27 mouse cellular contexts compared by ENCODE assay signal in the genomic region with DNA sequence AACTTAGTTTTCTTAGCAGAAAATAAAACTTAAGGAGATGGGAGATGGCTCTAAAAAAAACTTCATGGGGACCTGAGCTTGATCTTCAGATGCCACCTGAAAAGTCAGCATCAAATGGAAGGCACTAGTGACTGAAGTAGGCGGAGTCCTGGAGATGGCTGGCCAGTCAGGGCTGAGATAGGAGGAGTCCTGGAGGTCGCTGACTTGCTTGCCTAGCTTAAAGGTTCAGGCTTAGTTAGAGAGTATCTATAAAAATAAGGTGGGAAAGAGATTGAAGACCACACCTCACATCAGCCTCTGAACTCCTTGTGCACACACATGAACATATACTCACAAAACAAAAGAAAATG. TPM values are rescaled to one million over a fixed set of nuclear protein-coding genes. Genes with fewer than 3 reads are reported as not detected.
DNase-seq lines count a peak whose midpoint lies in the region; ATAC-seq and TF ChIP-seq lines count a peak whose summit lies in the region.
"Had no signal": no experiment of that assay in that cellular context is flagged by ENCODE, and none has a peak within 500 bp of the region (broad histone marks: within the 10 kb centered on the region; RNA-seq: fewer than 3 reads in every experiment).

No protein-coding gene starts in this region.

- H3K9me3 ChIP-seq in heart, embryonic 16.5 days (replicated peaks; ENCODE audit: control insufficient read depth, low read length): no peaks in the 10 kb centered on the region
- no peaks in the 10 kb centered on the region for H3K9me3 ChIP-seq in liver, embryonic 16.5 days (replicated peaks; ENCODE audit: control insufficient read depth, low read length)
- no peaks in the 10 kb centered on the region for H3K9me3 ChIP-seq in intestine, postnatal 0 days (ENCODE audit: control insufficient read depth)
- no peaks in the 10 kb centered on the region for H3K9me3 ChIP-seq in midbrain, embryonic 15.5 days
- H3K9me3 ChIP-seq: embryonic facial prominence, embryonic 13.5 days; G1E; limb, embryonic 12.5 days; neural tube, embryonic 15.5 days had no signal

- peak overlapping the region; percentile 44 for H3K27ac ChIP-seq in heart, embryonic 16.5 days (ENCODE audit: low read length)
- H3K27ac ChIP-seq in liver, embryonic 16.5 days (ENCODE audit: low read length): no peak overlapping the region
- no peak overlapping the region for H3K27ac ChIP-seq in intestine, postnatal 0 days (ENCODE audit: low read depth, low read length)
- no peak overlapping the region for H3K27ac ChIP-seq in midbrain, embryonic 15.5 days
- H3K27ac ChIP-seq: embryonic facial prominence, embryonic 13.5 days; hindbrain, embryonic 14.5 days; limb, embryonic 12.5 days; neural tube, embryonic 15.5 days had no signal

- no peaks in the 10 kb centered on the region for H3K27me3 ChIP-seq in heart, embryonic 16.5 days (ENCODE audit: control insufficient read depth, insufficient read depth, low read length)
- no peaks in the 10 kb centered on the region for H3K27me3 ChIP-seq in liver, embryonic 16.5 days (ENCODE audit: control insufficient read depth, insufficient read depth, low read depth, low read length)
- H3K27me3 ChIP-seq in intestine, postnatal 0 days (replicated peaks; ENCODE audit: control insufficient read depth, insufficient read depth, low read length): no peaks in the 10 kb centered on the region
- H3K27me3 ChIP-seq in midbrain, embryonic 15.5 days (replicated peaks): no peaks in the 10 kb centered on the region
- H3K27me3 ChIP-seq: CH12.LX; embryonic facial prominence, embryonic 13.5 days; limb, embryonic 12.5 days; neural tube, embryonic 15.5 days had no signal

- 58% methylated on average over 2 of the region's 2 CpGs for WGBS in heart, embryonic 16.5 days
- WGBS in liver, embryonic 16.5 days (ENCODE audit: insufficient replicate concordance): 27% methylated on average over 2 of the region's 2 CpGs
- 73% methylated on average over 2 of the region's 2 CpGs for WGBS in intestine, postnatal 0 days
- WGBS in midbrain, embryonic 15.5 days: 68% methylated on average over 2 of the region's 2 CpGs

- H3K4me1 ChIP-seq in heart, embryonic 16.5 days (ENCODE audit: control insufficient read depth, insufficient read depth, low read length): peaks cover 27% of the 10 kb centered on the region
- H3K4me1 ChIP-seq in liver, embryonic 16.5 days (ENCODE audit: control insufficient read depth, low read depth, low read length): peaks cover 17% of the 10 kb centered on the region
- 0 out of 2 replicates have a peak, but pooled peaks cover 4% of the 10 kb centered on the region for H3K4me1 ChIP-seq in intestine, postnatal 0 days (replicated peaks; ENCODE audit: control insufficient read depth, insufficient read depth, low read length)
- peaks cover 5% of the 10 kb centered on the region for H3K4me1 ChIP-seq in midbrain, embryonic 15.5 days
- H3K4me1 ChIP-seq: limb, embryonic 12.5 days had no signal

- no peak for TF ChIP-seq CTCF in intestine, postnatal 0 days (IDR thresholded peaks at IDR 0.05; ENCODE audit: low read depth)

- DNase-seq in heart, adult 18-20 months: no peak
- DNase-seq in c-Kit-positive CD71-positive TER-119-negative erythroid progenitor cells, embryonic 14.5 days (ENCODE audit: low read depth): peak; percentile 58
- peak; percentile 58 for DNase-seq in liver
- no peak for DNase-seq in gastrocnemius, adult 8-10 months (ENCODE audit: low spot score in 2 of 2)
- DNase-seq: adrenal gland, adult 8-10 months; B cell, adult 2 months; cerebellum, adult 8-10 months; cerebellum, postnatal 36 days; embryo, embryonic 11 days; gastrocnemius, adult 2 months; heart, postnatal 36 days; kidney, adult 9 months; lung, adult 2 months; lung, postnatal 14 days had no signal

- no peak overlapping the region for H3K9ac ChIP-seq in heart, embryonic 16.5 days (ENCODE audit: low read length)
- no peak overlapping the region for H3K9ac ChIP-seq in liver, embryonic 16.5 days (ENCODE audit: low read depth, low read length)
- H3K9ac ChIP-seq in intestine, postnatal 0 days (ENCODE audit: low read depth, low read length): no peak overlapping the region
- H3K9ac ChIP-seq in midbrain, embryonic 15.5 days: no peak overlapping the region
- H3K9ac ChIP-seq: embryonic facial prominence, embryonic 13.5 days; hindbrain, embryonic 14.5 days; limb, embryonic 12.5 days; neural tube, embryonic 15.5 days had no signal

- H3K4me3 ChIP-seq in heart, embryonic 16.5 days (ENCODE audit: low read length): no peak overlapping the region
- H3K4me3 ChIP-seq in liver, embryonic 16.5 days (ENCODE audit: low read depth, low read length): no peak overlapping the region
- H3K4me3 ChIP-seq in intestine, postnatal 0 days (ENCODE audit: low read depth, low read length): no peak overlapping the region
- H3K4me3 ChIP-seq in midbrain, embryonic 15.5 days: no peak overlapping the region
- H3K4me3 ChIP-seq: embryonic facial prominence, embryonic 13.5 days; gastrocnemius, adult 2 months; limb, embryonic 12.5 days; neural tube, embryonic 15.5 days had no signal

- 0 out of 2 replicates have a peak overlapping the region, but pooled peaks have one; percentile 7 for H3K4me2 ChIP-seq in heart, embryonic 16.5 days (ENCODE audit: low read depth, low read length)
- H3K4me2 ChIP-seq in liver, embryonic 16.5 days (ENCODE audit: low read depth, low read length): no peak overlapping the region
- H3K4me2 ChIP-seq in intestine, postnatal 0 days (replicated peaks; ENCODE audit: low read depth): no peak overlapping the region
- no peak overlapping the region for H3K4me2 ChIP-seq in midbrain, embryonic 15.5 days
- H3K4me2 ChIP-seq: embryonic facial prominence, embryonic 13.5 days; hindbrain, embryonic 14.5 days; limb, embryonic 12.5 days; neural tube, embryonic 15.5 days had no signal

- H3K36me3 ChIP-seq in heart, embryonic 16.5 days (ENCODE audit: control insufficient read depth, insufficient read depth): no peaks in the 10 kb centered on the region
- no peaks in the 10 kb centered on the region for H3K36me3 ChIP-seq in liver, embryonic 16.5 days (ENCODE audit: control insufficient read depth, insufficient read depth)
- H3K36me3 ChIP-seq in intestine, postnatal 0 days (ENCODE audit: control insufficient read depth, insufficient read depth): no peaks in the 10 kb centered on the region
- no peaks in the 10 kb centered on the region for H3K36me3 ChIP-seq in midbrain, embryonic 15.5 days (replicated peaks)
- H3K36me3 ChIP-seq: embryonic facial prominence, embryonic 13.5 days; limb, embryonic 12.5 days; neural tube, embryonic 15.5 days had no signal

- no peak for ATAC-seq in heart, embryonic 16.5 days (replicated peaks; ENCODE audit: extremely low read depth, insufficient read depth, low FRiP score)
- peak; percentile 78 for ATAC-seq in liver, embryonic 16.5 days (ENCODE audit: low read depth)
- ATAC-seq in intestine, postnatal 0 days: no peak
- no peak for ATAC-seq in midbrain, embryonic 15.5 days (replicated peaks)
- ATAC-seq: activated CD4-positive, CD25-positive, alpha-beta regulatory T cell, adult 4 months; forebrain, embryonic 14.5 days; inflammation-experienced regulatory T-cells, adult 6 months had no signal

RNA-seq across cellular contexts. Expression of gene Lmtk2, which starts 15.4 kb away (rescaled TPM):
- 3.5 and 4.1 TPM in 2 replicates for polyA plus RNA-seq in heart, embryonic 16.5 days (2015; fragmentation: Nextera tagmentation; extraction: Ambion mirVana)
- 10 to 100 TPM; 29.7 to 31.3 TPM for total RNA-seq in heart, adult 18-20 months (2021)
- polyA plus RNA-seq in liver, embryonic 16.5 days (2015; fragmentation: Nextera tagmentation; extraction: Ambion mirVana): 1.9 and 2.3 TPM in 2 replicates
- polyA plus RNA-seq in intestine, postnatal 0 days (2015; fragmentation: Nextera tagmentation; extraction: Ambion mirVana): 4.9 and 5.8 TPM in 2 replicates
- polyA plus RNA-seq in midbrain, embryonic 15.5 days (2015; fragmentation: Nextera tagmentation; extraction: Ambion mirVana): 10.1 and 10.4 TPM in 2 replicates
- total RNA-seq in gastrocnemius, adult 8-10 months (2022): 10 to 100 TPM; 27.0 to 32.6 (median 28.3) TPM

Comparison
In these comparisons a context has a peak if more than half of its experiments do, and no peak if none do; other contexts are left out.
1. DNase-seq: peak in c-Kit-positive CD71-positive TER-119-negative erythroid progenitor cells, embryonic 14.5 days (single experiment) and liver (single experiment); none in heart, adult 18-20 months (0 of 2) and gastrocnemius, adult 8-10 months (0 of 2).